Mouse (Mus musculus) brown adipose tissue, adult 24 weeks (tissue): Measurements from ENCODE around the gene Cfap44. TPM values are rescaled to one million over a fixed set of nuclear protein-coding genes. Genes with fewer than 3 reads are reported as not detected.

Experiments
- H3K27ac ChIP-seq: fragments of 200-500 bp; replicated peaks from 2 replicates; pipeline ENCODE4 v1.5.1; 2012; ENCODE audit warnings: low read depth, mild to moderate bottlenecking, low read length
- H3K4me1 ChIP-seq: fragments of 200-500 bp; 2 replicates; pipeline ENCODE4 v1.6.1; 2012; ENCODE audit warnings: low read length, mixed read lengths; ENCODE audit not compliant: control insufficient read depth, insufficient read depth, insufficient read length
- H3K4me3 ChIP-seq: fragments of 200-500 bp; 2 replicates; pipeline ENCODE4 v1.5.1; 2012; ENCODE audit warnings: low read depth, mild to moderate bottlenecking, low read length, moderate library complexity; ENCODE audit not compliant: insufficient read depth
- polyA plus RNA-seq: library from polyadenylated mRNA; stranded (reverse); fragments of >200 nt; gene quantifications from 2 replicates; pipeline ENCODE4 v1.2.4, GENCODE M21; 2012; ENCODE audit not compliant: missing spikeins, insufficient read depth, insufficient read length

Gene Cfap44
- not detected in 2 replicates for polyA plus RNA-seq

GRCm38 (mm10) chr16:44394577-44395243, at the start of gene Cfap44:
Cfap44 (plus strand) TSS chr16:44394796.
- Histone ChIP-seq H3K4me1 (peaks cover 2% of the 10 kb centered on the region; the same call in 1 of the 2 replicates), H3K4me3 (no peak within 1 kb of the TSS), H3K27ac (no peak within 1 kb of the TSS)

GRCm38 (mm10) chr16:44347071-44347901, 47.3 kb upstream of the Cfap44 start, which contains the start of gene Spice1:
Spice1 (plus strand) TSS chr16:44347121.
- Histone ChIP-seq H3K27ac (peak within 1 kb of the TSS; percentile 79), H3K4me3 (peak within 1 kb of the TSS; percentile 85), H3K4me1 (peaks cover 4% of the 10 kb centered on the region; the same call in 1 of the 2 replicates)

- Histone ChIP-seq H3K4me1 (peaks cover 7% of the 10 kb centered on the region; the same call in 1 of the 2 replicates), H3K27ac (0 out of 2 replicates have a peak overlapping the region, but pooled peaks have one; percentile 79), H3K4me3 (no peak overlapping the region)
These were observed 44.7 kb upstream of the Cfap44 start for GRCm38 (mm10) chr16:44349801-44350397.

- H3K27ac ChIP-seq: peak overlapping the region; percentile 81
- H3K4me3 ChIP-seq: no peak overlapping the region
These were observed 38.3 kb upstream of the Cfap44 start for GRCm38 (mm10) chr16:44356291-44356690.

GRCm38 (mm10) chr16:44357571-44358268, 36.9 kb upstream of the Cfap44 start:
- Histone ChIP-seq H3K27ac (peak overlapping the region; percentile 88), H3K4me3 (no peak overlapping the region), H3K4me1 (peaks cover 13% of the 10 kb centered on the region)

More at GRCm38 (mm10) chr16:44356291-44356690, 38.3 kb upstream of the Cfap44 start:
- H3K4me1 ChIP-seq: peaks cover 13% of the 10 kb centered on the region

GRCm38 (mm10) chr16:44361921-44362890, 32.4 kb upstream of the Cfap44 start:
- Histone ChIP-seq H3K4me1 (peaks cover 3% of the 10 kb centered on the region), H3K27ac (peak overlapping the region; percentile 89), H3K4me3 (no peak overlapping the region)

GRCm38 (mm10) chr16:44365522-44365921, 29.1 kb upstream of the Cfap44 start:
- H3K4me1 ChIP-seq: no peaks in the 10 kb centered on the region; the same call in 1 of the 2 replicates

GRCm38 (mm10) chr16:44375459-44375858, 19.1 kb upstream of the Cfap44 start:
- Histone ChIP-seq H3K4me1 (no peaks in the 10 kb centered on the region), H3K27ac (no peak overlapping the region), H3K4me3 (no peak overlapping the region)

More at GRCm38 (mm10) chr16:44365522-44365921, 29.1 kb upstream of the Cfap44 start:
- no peak overlapping the region for H3K27ac ChIP-seq
- H3K4me3 ChIP-seq: no peak overlapping the region

- H3K4me3 ChIP-seq: no peak overlapping the region
- no peaks in the 10 kb centered on the region for H3K4me1 ChIP-seq
- H3K27ac ChIP-seq: no peak overlapping the region
These were observed 14.6 kb upstream of the Cfap44 start for GRCm38 (mm10) chr16:44380006-44380405.

GRCm38 (mm10) chr16:44381578-44381977, 13.0 kb upstream of the Cfap44 start:
- H3K27ac ChIP-seq: no peak overlapping the region
- no peaks in the 10 kb centered on the region for H3K4me1 ChIP-seq
- no peak overlapping the region for H3K4me3 ChIP-seq

GRCm38 (mm10) chr16:44383549-44383948, 11.0 kb upstream of the Cfap44 start:
- Histone ChIP-seq H3K4me3 (no peak overlapping the region), H3K4me1 (no peaks in the 10 kb centered on the region), H3K27ac (no peak overlapping the region)

- no peaks in the 10 kb centered on the region for H3K4me1 ChIP-seq
- H3K4me3 ChIP-seq: no peak overlapping the region
- H3K27ac ChIP-seq: no peak overlapping the region
These were observed 10.3 kb upstream of the Cfap44 start for GRCm38 (mm10) chr16:44384251-44384650.

GRCm38 (mm10) chr16:44391877-44392548, 2.6 kb upstream of the Cfap44 start:
- Histone ChIP-seq H3K4me1 (peaks cover 2% of the 10 kb centered on the region; the same call in 1 of the 2 replicates), H3K4me3 (no peak overlapping the region), H3K27ac (no peak overlapping the region)
